Mouse (Mus musculus) lung, embryonic 15.5 days (tissue): Measurements from ENCODE around the gene Gm5460. TPM values are rescaled to one million over a fixed set of nuclear protein-coding genes. Genes with fewer than 3 reads are reported as not detected.

ENCODE experiments used
- ATAC-seq: fragments of 200-750 bp; cut with Nextera tagmentation; 2 replicates; pipeline ENCODE4 v1.8.0; 2017; ENCODE audit warnings: moderate number of reproducible peaks, borderline replicate concordance; ENCODE audit not compliant: low FRiP score, low TSS enrichment; ENCODE audit errors: extremely low read depth
- H3K27ac ChIP-seq: fragments of 300-500 bp; sonication (generic); 2 replicates; pipeline ENCODE4 v1.5.1; 2015; ENCODE audit warnings: moderate library complexity, mild to moderate bottlenecking, inconsistent platforms
- H3K27me3 ChIP-seq: fragments of 300-500 bp; sonication (generic); 2 replicates; pipeline ENCODE4 v1.6.1; 2015; ENCODE audit warnings: inconsistent platforms
- H3K36me3 ChIP-seq: fragments of 300-500 bp; sonication (generic); 2 replicates; pipeline ENCODE4 v1.6.1; 2015; ENCODE audit warnings: inconsistent platforms
- H3K4me1 ChIP-seq: fragments of 300-500 bp; sonication (generic); 2 replicates; pipeline ENCODE4 v1.6.1; 2015; ENCODE audit warnings: inconsistent platforms
- H3K4me2 ChIP-seq: fragments of 300-500 bp; sonication (generic); 2 replicates; pipeline ENCODE4 v1.6.1; 2015; ENCODE audit warnings: inconsistent platforms, mild to moderate bottlenecking, moderate library complexity
- H3K4me3 ChIP-seq: fragments of 300-500 bp; sonication (generic); 2 replicates; pipeline ENCODE4 v1.5.1; 2015; ENCODE audit warnings: mild to moderate bottlenecking, inconsistent platforms
- H3K9ac ChIP-seq: fragments of 300-500 bp; sonication (generic); 2 replicates; pipeline ENCODE4 v1.6.1; 2015; ENCODE audit warnings: inconsistent platforms
- H3K9me3 ChIP-seq: fragments of 300-500 bp; sonication (generic); 2 replicates; pipeline ENCODE4 v1.6.1; 2016; ENCODE audit warnings: inconsistent platforms
- WGBS: fragments of 180-500 bp; shearing (Covaris S2); methylation state at CpG from one replicate; pipeline ENCODE4 v1.1.7; 2015; 5-methylcytosine and 5-hydroxymethylcytosine counted together
- polyA plus RNA-seq: library from polyadenylated mRNA; unstranded; fragments of >200 nt; fragmentation: Nextera tagmentation; extraction: Ambion mirVana; gene quantifications from 2 replicates; pipeline ENCODE4 v1.2.1, GENCODE M21; 2015

Gm5460 gene
- polyA plus RNA-seq, 1 experiment from 2014 or later: not detected

DNA sequence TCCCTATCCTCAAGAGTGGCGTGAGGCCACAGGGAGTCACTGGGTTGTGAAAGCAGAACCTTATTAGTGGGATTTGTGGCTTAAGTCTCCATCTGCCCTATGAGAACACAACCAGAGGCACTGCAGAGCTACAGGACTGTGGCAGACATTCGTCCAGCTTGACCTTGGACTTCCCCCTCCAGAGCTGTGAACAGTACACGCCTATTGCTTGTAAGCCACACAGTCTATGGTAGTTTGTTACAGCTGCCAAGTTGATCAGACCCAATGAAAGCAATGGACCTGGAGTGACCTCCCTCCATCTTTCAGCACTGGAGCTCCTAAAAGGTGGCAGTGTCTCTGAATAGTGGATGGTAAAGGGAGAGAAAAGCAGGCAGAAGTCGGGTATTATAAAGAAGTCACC, 61.7 kb downstream of the Gm5460 start:
- H3K4me1 ChIP-seq: no peaks in the 10 kb centered on the region
- no peaks in the 10 kb centered on the region for H3K9me3 ChIP-seq
- no peak overlapping the region for H3K27ac ChIP-seq
- no peak for ATAC-seq
- H3K36me3 ChIP-seq: no peaks in the 10 kb centered on the region
- H3K4me2 ChIP-seq: no peak overlapping the region
- no peak overlapping the region for H3K4me3 ChIP-seq
- no peak overlapping the region for H3K9ac ChIP-seq
- WGBS: 68% methylated on average over 4 of the region's 4 CpGs
- H3K27me3 ChIP-seq: no peaks in the 10 kb centered on the region

DNA sequence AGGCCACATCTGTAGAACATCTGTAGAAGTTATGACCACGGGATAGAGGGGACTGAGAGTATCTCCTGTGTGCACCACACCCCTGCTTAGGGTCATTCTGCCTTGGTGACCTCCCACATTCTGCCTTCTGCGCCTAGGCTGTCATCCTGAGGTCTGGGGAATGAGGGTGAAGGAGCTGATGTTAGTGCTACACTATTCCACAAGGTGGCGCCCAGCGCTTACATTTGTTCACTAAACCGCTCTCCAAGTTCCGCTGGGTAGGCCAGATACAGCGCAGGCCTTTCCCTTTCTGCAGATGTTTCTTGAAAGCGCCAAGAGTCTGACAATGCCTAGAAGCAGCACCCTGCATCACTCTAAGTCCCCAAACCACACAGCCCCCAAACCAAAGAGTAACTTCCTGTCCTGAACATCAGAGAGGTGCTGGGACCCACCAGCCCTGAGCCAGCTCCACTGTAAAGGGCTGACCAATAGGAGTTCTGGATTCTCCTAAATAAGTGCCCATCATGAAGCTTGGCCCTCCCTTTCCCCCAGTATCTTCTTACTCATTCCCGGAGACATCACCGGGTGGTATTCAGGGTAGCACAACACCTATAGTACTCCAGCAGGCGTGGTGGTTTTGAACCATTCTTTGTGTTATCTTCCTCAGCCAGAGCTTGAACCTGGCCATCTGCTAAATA, 63.9 kb downstream of the Gm5460 start:
- Histone ChIP-seq H3K9ac (no peak overlapping the region), H3K36me3 (no peaks in the 10 kb centered on the region), H3K27me3 (no peaks in the 10 kb centered on the region), H3K4me1 (no peaks in the 10 kb centered on the region), H3K4me2 (no peak overlapping the region), H3K9me3 (no peaks in the 10 kb centered on the region), H3K27ac (no peak overlapping the region), H3K4me3 (no peak overlapping the region)
- 12% methylated on average over 11 of the region's 11 CpGs for WGBS
- ATAC-seq: peak; percentile 62; the same call in 1 of the 2 replicates

- Histone ChIP-seq H3K27me3 (no peaks in the 10 kb centered on the region), H3K36me3 (no peaks in the 10 kb centered on the region), H3K4me2 (no peak within 1 kb of the TSS), H3K4me1 (0 out of 2 replicates have a peak, but pooled peaks cover 5% of the 10 kb centered on the region), H3K9me3 (no peaks in the 10 kb centered on the region), H3K27ac (no peak within 1 kb of the TSS), H3K9ac (no peak within 1 kb of the TSS), H3K4me3 (no peak within 1 kb of the TSS)
- no peak for ATAC-seq
- 20% methylated on average over 4 of the region's 4 CpGs for WGBS
Measured at GRCm38 (mm10) chr14:34085731-34086130, 69.2 kb downstream of the Gm5460 start, which contains the start of gene Anxa8. Gene Anxa8, plus strand, starts transcription at chr14:34085981.

DNA sequence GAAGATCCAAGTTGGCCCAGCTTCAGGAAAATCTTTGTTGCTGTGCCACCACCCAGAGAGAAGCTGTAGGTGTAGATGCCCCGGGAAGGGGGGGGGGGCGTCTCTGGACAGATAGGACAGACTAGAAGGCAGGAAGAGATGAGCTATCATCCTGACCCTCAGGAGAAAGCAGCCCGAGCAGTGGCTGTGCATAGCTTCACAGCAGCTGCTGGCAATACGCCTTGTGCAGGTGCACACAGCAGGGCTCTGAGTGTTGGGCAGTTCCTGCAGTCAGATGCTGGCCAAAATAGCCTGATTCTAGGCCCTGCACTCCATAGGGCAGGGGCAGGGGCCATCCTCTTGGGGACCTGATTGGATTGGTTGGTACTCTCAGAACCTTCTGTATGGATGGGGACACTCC, 70.2 kb downstream of the Gm5460 start:
- ATAC-seq: no peak
- Histone ChIP-seq H3K36me3 (no peaks in the 10 kb centered on the region), H3K27ac (no peak overlapping the region), H3K4me1 (0 out of 2 replicates have a peak, but pooled peaks cover 5% of the 10 kb centered on the region), H3K27me3 (no peaks in the 10 kb centered on the region), H3K9ac (no peak overlapping the region), H3K4me3 (no peak overlapping the region), H3K4me2 (no peak overlapping the region), H3K9me3 (no peaks in the 10 kb centered on the region)
- 56% methylated on average over 4 of the region's 4 CpGs for WGBS

DNA sequence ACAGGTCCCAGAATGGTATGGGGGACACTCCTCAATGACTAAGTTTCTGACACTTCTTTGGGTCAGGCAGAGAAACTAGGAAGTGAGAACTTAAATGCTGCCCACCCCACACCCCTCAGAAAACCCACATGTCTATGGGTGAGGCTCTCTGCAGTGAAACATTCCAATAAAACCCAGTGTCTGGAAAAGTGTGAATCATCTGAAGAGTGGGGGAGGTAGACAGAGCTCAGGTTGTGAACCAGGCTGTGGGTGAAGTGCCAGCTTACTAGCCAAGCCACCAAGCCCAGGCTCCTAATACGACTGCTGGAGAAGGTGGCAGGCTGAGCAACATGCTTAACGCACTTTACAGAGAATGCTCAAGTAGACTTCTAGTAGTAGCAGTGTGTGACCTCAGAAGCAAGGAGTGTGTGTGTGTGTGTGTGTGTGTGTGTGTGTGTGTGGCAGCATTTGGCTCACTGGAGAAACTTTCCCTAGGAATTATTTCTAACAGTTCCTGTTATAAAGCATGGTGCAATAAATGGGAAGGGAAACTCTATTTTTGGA, 71.4 kb downstream of the Gm5460 start:
- whole genome bisulfite sequencing: 61% methylated on average over 2 of the region's 2 CpGs
- no peak for ATAC-seq

GRCm38 (mm10) chr14:34089796-34090195, 73.2 kb downstream of the Gm5460 start:
- no peaks in the 10 kb centered on the region for H3K27me3 ChIP-seq
- no peaks in the 10 kb centered on the region for H3K36me3 ChIP-seq
- 67% methylated on average over 8 of the region's 8 CpGs for WGBS
- H3K4me3 ChIP-seq: no peak overlapping the region
- H3K4me1 ChIP-seq: 0 out of 2 replicates have a peak, but pooled peaks cover 5% of the 10 kb centered on the region
- H3K27ac ChIP-seq: no peak overlapping the region
- H3K9ac ChIP-seq: no peak overlapping the region
- H3K4me2 ChIP-seq: no peak overlapping the region
- ATAC-seq: no peak
- H3K9me3 ChIP-seq: no peaks in the 10 kb centered on the region

More for the DNA sequence above, 71.4 kb downstream of the Gm5460 start:
- Histone ChIP-seq H3K36me3 (no peaks in the 10 kb centered on the region), H3K4me2 (no peak overlapping the region), H3K9me3 (no peaks in the 10 kb centered on the region), H3K9ac (no peak overlapping the region), H3K27me3 (no peaks in the 10 kb centered on the region), H3K27ac (no peak overlapping the region), H3K4me1 (0 out of 2 replicates have a peak, but pooled peaks cover 5% of the 10 kb centered on the region), H3K4me3 (no peak overlapping the region)

- H3K27ac ChIP-seq: no peak overlapping the region
- no peak overlapping the region for H3K9ac ChIP-seq
- ATAC-seq: no peak
- no peak overlapping the region for H3K4me2 ChIP-seq
- no peaks in the 10 kb centered on the region for H3K9me3 ChIP-seq
- 83% methylated on average over 5 of the region's 5 CpGs for WGBS
- no peak overlapping the region for H3K4me3 ChIP-seq
- no peaks in the 10 kb centered on the region for H3K4me1 ChIP-seq
- H3K27me3 ChIP-seq: no peaks in the 10 kb centered on the region
- no peaks in the 10 kb centered on the region for H3K36me3 ChIP-seq
Measured at GRCm38 (mm10) chr14:34091475-34091874, 74.9 kb downstream of the Gm5460 start.

DNA sequence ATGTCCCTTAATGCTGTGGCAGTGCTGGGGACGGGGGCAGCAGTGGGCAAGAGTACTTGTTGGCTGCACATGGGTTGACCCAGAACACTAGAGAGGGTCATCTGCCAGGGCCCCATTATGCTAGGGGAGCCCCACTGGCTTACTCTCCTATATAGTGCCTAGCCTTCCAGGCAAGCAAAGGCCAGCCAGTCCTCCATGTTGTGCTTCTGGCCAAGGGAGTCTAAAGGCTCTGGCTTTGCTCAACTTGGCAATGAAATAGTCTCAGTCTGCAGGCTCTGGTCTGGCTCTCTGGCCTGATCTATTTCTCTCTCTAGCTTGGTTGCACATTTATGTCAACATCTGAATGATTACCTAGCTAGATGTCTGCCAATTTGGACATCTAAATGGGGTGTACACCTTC, 76.3 kb downstream of the Gm5460 start:
- no peaks in the 10 kb centered on the region for H3K36me3 ChIP-seq
- no peak overlapping the region for H3K4me2 ChIP-seq
- no peaks in the 10 kb centered on the region for H3K27me3 ChIP-seq
- no peak for ATAC-seq
- no peak overlapping the region for H3K9ac ChIP-seq
- no peak overlapping the region for H3K27ac ChIP-seq
- H3K4me3 ChIP-seq: no peak overlapping the region
- H3K4me1 ChIP-seq: no peaks in the 10 kb centered on the region
- WGBS: 53% methylated on average over 1 of the region's 1 CpGs
- H3K9me3 ChIP-seq: no peaks in the 10 kb centered on the region

DNA sequence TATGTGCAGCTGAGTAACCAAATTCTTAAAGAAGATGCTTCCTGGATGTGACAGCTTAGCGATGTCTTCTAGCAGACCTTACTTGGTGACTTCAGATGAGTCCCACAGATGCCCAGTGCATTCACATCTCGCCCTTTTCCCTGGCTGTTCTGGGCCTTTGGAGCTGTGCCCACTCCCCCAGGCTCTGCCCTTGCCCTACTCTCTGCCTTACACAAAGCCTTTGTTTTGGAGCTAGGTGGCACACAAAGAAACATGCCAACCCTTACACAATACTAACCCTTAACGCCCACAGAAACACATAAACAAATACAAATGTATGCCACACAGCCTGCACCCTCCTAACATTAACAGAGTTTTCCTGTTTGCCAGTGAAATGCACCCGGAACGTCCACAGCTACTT, 79.6 kb downstream of the Gm5460 start:
- no peak overlapping the region for H3K27ac ChIP-seq
- H3K4me2 ChIP-seq: no peak overlapping the region
- no peak for ATAC-seq
- no peaks in the 10 kb centered on the region for H3K27me3 ChIP-seq
- H3K9me3 ChIP-seq: no peaks in the 10 kb centered on the region
- H3K4me3 ChIP-seq: no peak overlapping the region
- no peaks in the 10 kb centered on the region for H3K4me1 ChIP-seq
- H3K9ac ChIP-seq: no peak overlapping the region
- no peaks in the 10 kb centered on the region for H3K36me3 ChIP-seq
- WGBS: 61% methylated on average over 5 of the region's 5 CpGs

Other genes with a start within 250 kb of the Gm5460 start
- gene Gdf10, start 93.2 kb upstream of the Gm5460 start, polyA plus RNA-seq: 6.2 and 7.6 TPM in 2 replicates
- gene Gdf2, start 75.7 kb upstream of the Gm5460 start, polyA plus RNA-seq: 0.05 TPM in 1 of 2 replicates, not detected in the other
- 0.02 TPM in 1 of 2 replicates, not detected in the other for gene Rbp3, start 62.8 kb upstream of the Gm5460 start, polyA plus RNA-seq
- not detected in 2 replicates for gene Zfp488, start 38.0 kb upstream of the Gm5460 start, polyA plus RNA-seq
- gene Gm30083, start 1.6 kb upstream of the Gm5460 start, polyA plus RNA-seq: not detected in 2 replicates
- gene Antxrl, start 35.9 kb downstream of the Gm5460 start, polyA plus RNA-seq: not detected in 2 replicates
- 6.2 and 7.5 TPM in 2 replicates for gene Anxa8, start 69.2 kb downstream of the Gm5460 start, polyA plus RNA-seq
- 0.28 TPM in 1 of 2 replicates, not detected in the other for gene A630023A22Rik, start 86.0 kb downstream of the Gm5460 start, polyA plus RNA-seq
- 0.09 and 0.13 TPM in 2 replicates for gene Npy4r, start 135.7 kb downstream of the Gm5460 start, polyA plus RNA-seq
- gene Gprin2, start 184.9 kb downstream of the Gm5460 start, polyA plus RNA-seq: 0.30 and 0.57 TPM in 2 replicates
- gene Syt15, start 202.8 kb downstream of the Gm5460 start, polyA plus RNA-seq: 0.66 and 0.72 TPM in 2 replicates